Mouse (Mus musculus): ENCODE measurements around the gene Mical3.

Mical3 gene

GRCm38 (mm10) chr6:121145906-121146305, 15.1 kb upstream of the Mical3 start:
- no peak for DNase-seq (ENCODE audit: low spot score)

GRCm38 (mm10) chr6:121145010-121145604, 14.3 kb upstream of the Mical3 start:
- no peak for DNase-seq (ENCODE audit: low spot score)

GRCm38 (mm10) chr6:121144066-121144465, 13.3 kb upstream of the Mical3 start:
- DNase-seq (ENCODE audit: low spot score), result no peak

- no peak for DNase-seq (ENCODE audit: low spot score)
These were observed 12.6 kb upstream of the Mical3 start for GRCm38 (mm10) chr6:121143439-121143838.

- no peak for DNase-seq (ENCODE audit: low spot score)
These were observed 11.5 kb upstream of the Mical3 start for GRCm38 (mm10) chr6:121142298-121142697.

GRCm38 (mm10) chr6:121139271-121139670, 8.5 kb upstream of the Mical3 start:
- DNase-seq (ENCODE audit: low spot score), result no peak

- no peak for DNase-seq (ENCODE audit: low spot score)
These were observed 7.7 kb upstream of the Mical3 start for GRCm38 (mm10) chr6:121138338-121139040.

GRCm38 (mm10) chr6:121137222-121137621, 6.4 kb upstream of the Mical3 start:
- DNase-seq (ENCODE audit: low spot score), result no peak

GRCm38 (mm10) chr6:121134884-121135283, 4.1 kb upstream of the Mical3 start:
- no peak for DNase-seq (ENCODE audit: low spot score)

GRCm38 (mm10) chr6:121134249-121134648, 3.5 kb upstream of the Mical3 start:
- no peak for DNase-seq (ENCODE audit: low spot score)

GRCm38 (mm10) chr6:121130039-121130705, 627 bp downstream of the Mical3 start:
- DNase-seq (ENCODE audit: low spot score), result peak; percentile 72

GRCm38 (mm10) chr6:121129506-121129905, 1.3 kb downstream of the Mical3 start:
- DNase-seq (ENCODE audit: low spot score), result no peak

- DNase-seq (ENCODE audit: low spot score), result no peak
These were observed 2.1 kb downstream of the Mical3 start for GRCm38 (mm10) chr6:121128736-121129135.

GRCm38 (mm10) chr6:121127726-121128125, 3.1 kb downstream of the Mical3 start:
- DNase-seq (ENCODE audit: low spot score), result no peak

GRCm38 (mm10) chr6:121126202-121126601, 4.6 kb downstream of the Mical3 start:
- DNase-seq (ENCODE audit: low spot score), result no peak

- DNase-seq (ENCODE audit: low spot score), result no peak
These were observed 8.0 kb downstream of the Mical3 start for GRCm38 (mm10) chr6:121122739-121123241.

GRCm38 (mm10) chr6:121120776-121121175, 10.0 kb downstream of the Mical3 start:
- no peak for DNase-seq (ENCODE audit: low spot score)

- no peak for DNase-seq (ENCODE audit: low spot score)
These were observed 12.6 kb downstream of the Mical3 start for GRCm38 (mm10) chr6:121117971-121118755.

- DNase-seq (ENCODE audit: low spot score), result no peak
These were observed 13.7 kb downstream of the Mical3 start for GRCm38 (mm10) chr6:121117142-121117541.

- no peak for DNase-seq (ENCODE audit: low spot score)
These were observed 14.4 kb downstream of the Mical3 start for GRCm38 (mm10) chr6:121116434-121116833.

GRCm38 (mm10) chr6:121111448-121112055, 19.2 kb downstream of the Mical3 start:
- DNase-seq (ENCODE audit: low spot score), result no peak
